ENCODE assay signal across 20 mouse cellular contexts in the genomic region with DNA sequence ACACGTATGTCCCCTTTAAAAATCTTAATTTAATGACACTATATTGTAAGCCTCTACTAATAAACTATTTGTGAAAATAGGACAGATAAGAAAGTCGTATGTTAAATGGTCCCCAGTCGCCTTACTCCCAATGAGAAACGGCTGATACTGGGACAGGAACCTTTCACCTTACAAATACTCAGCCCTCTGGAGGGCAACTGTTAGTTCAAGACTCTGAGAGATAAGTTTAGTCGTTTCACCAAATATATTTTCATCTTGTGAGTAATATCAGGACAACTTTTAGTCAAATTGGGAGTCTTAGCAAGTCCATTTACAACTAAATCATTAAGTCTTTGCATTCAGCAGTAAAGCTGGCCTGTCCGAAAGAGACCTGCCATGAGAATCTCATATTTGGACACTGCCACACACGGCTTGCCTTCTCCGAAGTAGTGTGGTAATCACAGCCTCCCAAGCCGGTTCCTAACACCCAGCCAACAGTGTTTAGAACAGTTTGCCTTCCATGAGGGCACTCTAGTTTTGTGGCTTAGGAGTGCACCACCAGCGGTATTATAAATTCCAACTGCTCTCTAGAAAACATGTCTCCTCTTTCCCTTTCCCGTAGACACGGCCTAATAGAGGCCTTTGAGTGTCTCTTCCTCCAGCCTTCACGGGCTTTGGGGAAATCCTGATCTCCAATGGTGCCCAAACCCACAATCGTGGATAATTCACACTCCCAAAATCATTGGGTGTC. TPM values are rescaled to one million over a fixed set of nuclear protein-coding genes. Genes with fewer than 3 reads are reported as not detected.
DNase-seq lines count a peak whose midpoint lies in the region; ATAC-seq and TF ChIP-seq lines count a peak whose summit lies in the region.
"Had no signal": no experiment of that assay in that cellular context is flagged by ENCODE, and none has a peak within 500 bp of the region (broad histone marks: within the 10 kb centered on the region; RNA-seq: fewer than 3 reads in every experiment).

No protein-coding gene starts in this region.

- no peaks in the 10 kb centered on the region for H3K9me3 ChIP-seq in hindbrain, embryonic 10.5 days
- H3K9me3 ChIP-seq in hindbrain, postnatal 0 days (ENCODE audit: low read length): no peaks in the 10 kb centered on the region
- no peaks in the 10 kb centered on the region for H3K9me3 ChIP-seq in neural tube, embryonic 15.5 days (replicated peaks)
- H3K9me3 ChIP-seq in midbrain, embryonic 13.5 days: no peaks in the 10 kb centered on the region
- H3K9me3 ChIP-seq in limb, embryonic 10.5 days (replicated peaks): no peaks in the 10 kb centered on the region
- H3K9me3 ChIP-seq: embryonic facial prominence, embryonic 15.5 days; heart, embryonic 12.5 days; hindbrain, embryonic 12.5 days; intestine, embryonic 15.5 days had no signal

- H3K4me1 ChIP-seq in hindbrain, embryonic 10.5 days (replicated peaks): peaks cover 18% of the 10 kb centered on the region
- no peaks in the 10 kb centered on the region for H3K4me1 ChIP-seq in hindbrain, postnatal 0 days (ENCODE audit: insufficient read depth, low read length)
- H3K4me1 ChIP-seq in neural tube, embryonic 15.5 days: peaks cover 8% of the 10 kb centered on the region
- peaks cover 30% of the 10 kb centered on the region for H3K4me1 ChIP-seq in midbrain, embryonic 13.5 days (replicated peaks)
- H3K4me1 ChIP-seq in limb, embryonic 10.5 days: peaks cover 20% of the 10 kb centered on the region

- peak; percentile 15 for DNase-seq in hindbrain, embryonic 10.5 days (ENCODE audit: low spot score)
- no peak for DNase-seq in hindbrain, postnatal 0 days (ENCODE audit: low spot score)
- DNase-seq in neural tube, embryonic 10.5 days (ENCODE audit: extremely low spot score, low spot score): peak; percentile 22
- DNase-seq in layer of hippocampus, adult 8-10 months (ENCODE audit: low spot score in 2 of 2): no peak
- DNase-seq in limb, embryonic 10.5 days (ENCODE audit: low spot score): no peak
- DNase-seq: adrenal gland, adult 2 months; adrenal gland, postnatal 25 days; gastrocnemius, postnatal 25 days had no signal

- no peaks in the 10 kb centered on the region for H3K36me3 ChIP-seq in hindbrain, embryonic 10.5 days
- no peaks in the 10 kb centered on the region for H3K36me3 ChIP-seq in hindbrain, postnatal 0 days (ENCODE audit: insufficient read depth, low read length)
- no peaks in the 10 kb centered on the region for H3K36me3 ChIP-seq in neural tube, embryonic 15.5 days
- H3K36me3 ChIP-seq in midbrain, embryonic 13.5 days: no peaks in the 10 kb centered on the region
- no peaks in the 10 kb centered on the region for H3K36me3 ChIP-seq in limb, embryonic 10.5 days
- H3K36me3 ChIP-seq: embryonic facial prominence, embryonic 15.5 days; heart, embryonic 12.5 days; hindbrain, embryonic 12.5 days; intestine, embryonic 15.5 days had no signal

- WGBS in hindbrain, embryonic 10.5 days: 31% methylated on average over 14 of the region's 14 CpGs
- 44% methylated on average over 14 of the region's 14 CpGs for WGBS in hindbrain, postnatal 0 days
- 28% methylated on average over 14 of the region's 14 CpGs for WGBS in neural tube, embryonic 15.5 days
- 21% methylated on average over 14 of the region's 14 CpGs for WGBS in midbrain, embryonic 13.5 days
- WGBS in limb, embryonic 10.5 days: 31% methylated on average over 14 of the region's 14 CpGs

- TF ChIP-seq CTCF in hindbrain, postnatal 0 days (IDR thresholded peaks at IDR 0.05; ENCODE audit: low read depth): no peak

- ATAC-seq in hindbrain, postnatal 0 days: no peak
- no peak for ATAC-seq in neural tube, embryonic 15.5 days (ENCODE audit: low FRiP score)
- ATAC-seq in midbrain, embryonic 13.5 days: no peak
- ATAC-seq: intestine, embryonic 15.5 days had no signal

- H3K4me2 ChIP-seq in hindbrain, postnatal 0 days (ENCODE audit: low read depth, low read length): no peak overlapping the region
- H3K4me2 ChIP-seq in neural tube, embryonic 15.5 days: no peak overlapping the region
- peak overlapping the region; percentile 50; the same call in 1 of the 2 replicates for H3K4me2 ChIP-seq in midbrain, embryonic 13.5 days (replicated peaks)
- H3K4me2 ChIP-seq: embryonic facial prominence, embryonic 15.5 days; heart, embryonic 12.5 days; intestine, embryonic 15.5 days had no signal

- no peak overlapping the region for H3K9ac ChIP-seq in hindbrain, postnatal 0 days (replicated peaks; ENCODE audit: low read length)
- H3K9ac ChIP-seq in neural tube, embryonic 15.5 days (replicated peaks): no peak overlapping the region
- no peak overlapping the region for H3K9ac ChIP-seq in midbrain, embryonic 13.5 days (replicated peaks)
- H3K9ac ChIP-seq: embryonic facial prominence, embryonic 15.5 days; heart, embryonic 12.5 days; hindbrain, embryonic 12.5 days; intestine, embryonic 15.5 days had no signal

- H3K4me3 ChIP-seq in hindbrain, embryonic 10.5 days: no peak overlapping the region
- H3K4me3 ChIP-seq in hindbrain, postnatal 0 days (ENCODE audit: low read length): no peak overlapping the region
- H3K4me3 ChIP-seq in neural tube, embryonic 15.5 days (replicated peaks): no peak overlapping the region
- no peak overlapping the region; the same call in 1 of the 2 replicates for H3K4me3 ChIP-seq in midbrain, embryonic 13.5 days (replicated peaks)
- no peak overlapping the region for H3K4me3 ChIP-seq in limb, embryonic 10.5 days
- H3K4me3 ChIP-seq: embryonic facial prominence, embryonic 15.5 days; erythroblast, embryonic 14.5 days; hindbrain, embryonic 12.5 days; intestine, embryonic 15.5 days had no signal

- peaks cover 85% of the 10 kb centered on the region for H3K27me3 ChIP-seq in hindbrain, embryonic 10.5 days (ENCODE audit: insufficient read depth, poor library complexity, severe bottlenecking)
- H3K27me3 ChIP-seq in hindbrain, postnatal 0 days (ENCODE audit: insufficient read depth, low read length): peaks cover 41% of the 10 kb centered on the region
- peaks cover 86% of the 10 kb centered on the region for H3K27me3 ChIP-seq in neural tube, embryonic 15.5 days (replicated peaks)
- H3K27me3 ChIP-seq in midbrain, embryonic 13.5 days: peaks cover 87% of the 10 kb centered on the region
- H3K27me3 ChIP-seq in limb, embryonic 10.5 days (ENCODE audit: low read depth, poor library complexity, severe bottlenecking): peaks cover 86% of the 10 kb centered on the region

- no peak overlapping the region for H3K27ac ChIP-seq in hindbrain, embryonic 10.5 days
- H3K27ac ChIP-seq in hindbrain, postnatal 0 days: no peak overlapping the region
- no peak overlapping the region for H3K27ac ChIP-seq in neural tube, embryonic 15.5 days (replicated peaks)
- no peak overlapping the region; the same call in 1 of the 2 replicates for H3K27ac ChIP-seq in midbrain, embryonic 13.5 days
- H3K27ac ChIP-seq in limb, embryonic 10.5 days: no peak overlapping the region
- H3K27ac ChIP-seq: embryonic facial prominence, embryonic 15.5 days; hindbrain, embryonic 12.5 days; intestine, embryonic 15.5 days had no signal

RNA-seq across cellular contexts. Expression of gene Barhl2, which starts 10.7 kb away (rescaled TPM):
- 1.1 and 1.4 TPM in 2 replicates for polyA plus RNA-seq in hindbrain, embryonic 10.5 days (2016; fragmentation: Nextera tagmentation; extraction: Ambion mirVana)
- 11.4 and 14.9 TPM in 2 replicates for total RNA-seq in hindbrain, postnatal 0 days (2014; rRNA removed)
- 1.6 and 2.1 TPM in 2 replicates for polyA plus RNA-seq in hindbrain, postnatal 0 days (2015; fragmentation: Nextera tagmentation; extraction: Ambion mirVana)
- 1.5 and 1.8 TPM in 2 replicates for polyA plus RNA-seq in neural tube, embryonic 15.5 days (2015; fragmentation: Nextera tagmentation; extraction: Ambion mirVana)
- 12.9 and 14.4 TPM in 2 replicates for polyA plus RNA-seq in midbrain, embryonic 13.5 days (2015; fragmentation: Nextera tagmentation; extraction: Ambion mirVana)
- under 1 TPM in 1 of 4 experiments, not detected in 3; 0.14 TPM for total RNA-seq in layer of hippocampus, adult 8-10 months (2022)
- polyA plus RNA-seq in limb, embryonic 10.5 days (2016; fragmentation: Nextera tagmentation; extraction: Ambion mirVana): not detected in 2 replicates
- total RNA-seq: adrenal gland, adult 2 months; adrenal gland, postnatal 25 days; ES-E14; gastrocnemius, postnatal 25 days; granulocyte monocyte progenitor cell, adult 5-6 weeks; heart, adult 8-10 months; heart, postnatal 25 days had no signal
- polyA plus RNA-seq: adrenal gland, adult 2 months; embryonic facial prominence, embryonic 15.5 days; erythroblast, embryonic 14.5 days; heart, embryonic 12.5 days; heart, embryonic 16.5 days; intestine, embryonic 15.5 days had no signal

Comparison
In these comparisons a context has a peak if more than half of its experiments do, and no peak if none do; other contexts are left out.
1. DNase-seq: peak in hindbrain, embryonic 10.5 days (single experiment) and neural tube, embryonic 10.5 days (single experiment); none in hindbrain, postnatal 0 days (single experiment), layer of hippocampus, adult 8-10 months (0 of 2) and limb, embryonic 10.5 days (single experiment).